Mouse (Mus musculus) ES-Bruce4 (cell line): ENCODE measurements around the gene Slc7a11. TPM values are rescaled to one million over a fixed set of nuclear protein-coding genes. Genes with fewer than 3 reads are reported as not detected.

Experiments
- H3K27ac ChIP-seq: 2 replicates; pipeline ENCODE4 v1.5.1; 2012; ENCODE audit warnings: low read length, inconsistent platforms; ENCODE audit not compliant: insufficient read depth
- H3K27me3 ChIP-seq: 2 replicates; pipeline ENCODE4 v1.6.1; 2012; ENCODE audit warnings: mild to moderate bottlenecking, low read length, inconsistent platforms; ENCODE audit not compliant: control insufficient read depth, poor library complexity, insufficient read depth, severe bottlenecking
- H3K36me3 ChIP-seq: 2 replicates; pipeline ENCODE4 v1.6.1; 2012; ENCODE audit warnings: inconsistent platforms, mild to moderate bottlenecking, low read length, moderate library complexity; ENCODE audit not compliant: control insufficient read depth, poor library complexity, insufficient read depth, severe bottlenecking
- H3K4me1 ChIP-seq: one replicate; pipeline ENCODE4 v1.8.1; 2011; ENCODE audit warnings: low read length; ENCODE audit not compliant: control insufficient read depth, insufficient read depth
- H3K4me3 ChIP-seq: 2 replicates; pipeline ENCODE4 v1.5.1; 2011; ENCODE audit warnings: low read depth, mild to moderate bottlenecking, low read length
- H3K9ac ChIP-seq: 2 replicates; pipeline ENCODE4 v1.6.1; 2012; ENCODE audit warnings: low read depth, mild to moderate bottlenecking, inconsistent platforms; ENCODE audit not compliant: poor library complexity, severe bottlenecking
- H3K9me3 ChIP-seq: replicated peaks from 2 replicates; pipeline ENCODE4 v1.6.1; 2012; ENCODE audit warnings: mild to moderate bottlenecking, low read length, inconsistent platforms; ENCODE audit not compliant: control insufficient read depth, poor library complexity, insufficient read depth, severe bottlenecking
- CTCF ChIP-seq: IDR thresholded peaks from one replicate; pipeline ENCODE4 v1.8.1; 2011; ENCODE audit warnings: low read depth, low read length
- EP300 ChIP-seq: IDR thresholded peaks from 2 replicates; pipeline ENCODE4 v1.6.1; 2011; ENCODE audit warnings: low read depth, low read length; ENCODE audit not compliant: insufficient read depth
- POLR2A ChIP-seq: IDR thresholded peaks from one replicate; pipeline ENCODE4 v1.8.1; 2011; ENCODE audit warnings: low read length; ENCODE audit not compliant: insufficient read depth
- polyA plus RNA-seq: library from polyadenylated mRNA; stranded (reverse); fragments of >200 nt; gene quantifications from 2 replicates; pipeline ENCODE4 v1.2.4, GENCODE M21; 2011; ENCODE audit warnings: low read depth; ENCODE audit not compliant: missing spikeins, insufficient read depth, insufficient read length

The Slc7a11 gene
- polyA plus RNA-seq, 1 experiment = 0.31 TPM

GRCm38 (mm10) chr3:50387280-50387679 lies 56.1 kb downstream of the Slc7a11 start:
- no peaks in the 10 kb centered on the region for H3K36me3 ChIP-seq
- H3K4me3 ChIP-seq = no peak overlapping the region
- H3K9me3 ChIP-seq = no peaks in the 10 kb centered on the region
- H3K27ac ChIP-seq = no peak overlapping the region
- TF ChIP-seq CTCF = no peak
- TF ChIP-seq POLR2A = no peak
- TF ChIP-seq EP300 = no peak
- H3K27me3 ChIP-seq = no peaks in the 10 kb centered on the region
- no peaks in the 10 kb centered on the region for H3K4me1 ChIP-seq
- no peak overlapping the region for H3K9ac ChIP-seq

- H3K9ac ChIP-seq = no peak overlapping the region
- no peaks in the 10 kb centered on the region for H3K9me3 ChIP-seq
- H3K4me3 ChIP-seq = no peak overlapping the region
- no peaks in the 10 kb centered on the region for H3K36me3 ChIP-seq
- no peak for TF ChIP-seq EP300
- no peak for TF ChIP-seq CTCF
- no peak for TF ChIP-seq POLR2A
- no peaks in the 10 kb centered on the region for H3K4me1 ChIP-seq
- no peaks in the 10 kb centered on the region for H3K27me3 ChIP-seq
- no peak overlapping the region for H3K27ac ChIP-seq
Measured at GRCm38 (mm10) chr3:50386561-50387221, 56.7 kb downstream of the Slc7a11 start.

- no peaks in the 10 kb centered on the region for H3K36me3 ChIP-seq
- H3K9me3 ChIP-seq = no peaks in the 10 kb centered on the region
- no peak overlapping the region for H3K27ac ChIP-seq
- TF ChIP-seq CTCF (no peak), EP300 (no peak), POLR2A (no peak)
- H3K9ac ChIP-seq = no peak overlapping the region
- H3K4me3 ChIP-seq = no peak overlapping the region
- no peaks in the 10 kb centered on the region for H3K4me1 ChIP-seq
- H3K27me3 ChIP-seq = no peaks in the 10 kb centered on the region
Measured at GRCm38 (mm10) chr3:50386066-50386465, 57.3 kb downstream of the Slc7a11 start.

- Histone ChIP-seq H3K27ac (no peak overlapping the region), H3K36me3 (no peaks in the 10 kb centered on the region), H3K4me3 (no peak overlapping the region), H3K27me3 (no peaks in the 10 kb centered on the region), H3K9me3 (no peaks in the 10 kb centered on the region), H3K9ac (no peak overlapping the region), H3K4me1 (no peaks in the 10 kb centered on the region)
- no peak for TF ChIP-seq POLR2A
Measured at GRCm38 (mm10) chr3:50382729-50383128, 60.7 kb downstream of the Slc7a11 start.

GRCm38 (mm10) chr3:50381861-50382693 lies 61.3 kb downstream of the Slc7a11 start:
- H3K9me3 ChIP-seq = no peaks in the 10 kb centered on the region
- H3K4me1 ChIP-seq = no peaks in the 10 kb centered on the region
- no peaks in the 10 kb centered on the region for H3K27me3 ChIP-seq
- no peaks in the 10 kb centered on the region for H3K36me3 ChIP-seq
- no peak overlapping the region for H3K9ac ChIP-seq
- no peak overlapping the region for H3K4me3 ChIP-seq
- TF ChIP-seq EP300 (no peak), CTCF (no peak), POLR2A (no peak)
- H3K27ac ChIP-seq = no peak overlapping the region

GRCm38 (mm10) chr3:50381160-50381860 lies 62.1 kb downstream of the Slc7a11 start:
- H3K36me3 ChIP-seq = no peaks in the 10 kb centered on the region
- no peak overlapping the region for H3K9ac ChIP-seq
- no peak overlapping the region for H3K4me3 ChIP-seq
- TF ChIP-seq EP300 (no peak), CTCF (peak; percentile 74)
- no peaks in the 10 kb centered on the region for H3K4me1 ChIP-seq
- no peaks in the 10 kb centered on the region for H3K9me3 ChIP-seq
- no peaks in the 10 kb centered on the region for H3K27me3 ChIP-seq
- H3K27ac ChIP-seq = no peak overlapping the region
